Mouse (Mus musculus) brain, adult 2 months (tissue): ENCODE measurements at regions not wholly inside any gene's neighbourhood (a gene's known extent, or its start where the extent isn't known, plus 50 kb on each side); places are given as distances from the start of the nearest gene placed in this dataset.

ENCODE experiments used
- DNase-seq: peaks from one replicate; pipeline ENCODE4 v3.0.0; 2011; ENCODE audit warnings: low read depth, low spot score

GRCm38 (mm10) chr8:116133503-116133902 is 371.3 kb upstream of the Dynlrb2 start:
- DNase-seq, result no peak

- DNase-seq, result no peak
Observed at GRCm38 (mm10) chr8:116133084-116133483, 371.7 kb upstream of the Dynlrb2 start.

DNA sequence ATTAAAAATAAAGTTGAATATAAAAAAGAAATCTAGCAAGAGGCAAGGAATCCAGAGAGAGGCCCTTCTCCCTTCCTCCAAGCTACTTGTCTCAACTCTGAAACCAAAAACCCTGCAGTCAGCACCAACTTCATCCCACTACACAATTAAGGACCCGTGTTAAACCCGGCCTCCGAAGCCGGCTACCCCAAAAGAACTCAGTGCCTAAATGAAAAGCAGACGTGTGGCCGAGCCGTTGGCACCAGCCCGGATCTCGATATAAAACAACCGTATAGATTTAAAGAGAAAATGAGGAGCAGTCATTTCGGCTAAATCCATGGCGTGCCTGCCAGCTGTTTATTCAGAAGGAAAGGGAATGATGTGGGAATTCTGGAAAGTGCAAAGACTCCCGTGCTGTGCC is 384.7 kb upstream of the Dynlrb2 start:
- DNase-seq, result no peak

GRCm38 (mm10) chr8:116117919-116118318 is 386.9 kb upstream of the Dynlrb2 start:
- no peak for DNase-seq

- no peak for DNase-seq
Observed at GRCm38 (mm10) chr8:116116625-116117024, 388.1 kb upstream of the Dynlrb2 start.

- peak; percentile 74 for DNase-seq
Observed at GRCm38 (mm10) chr8:116115811-116116372, 388.9 kb upstream of the Dynlrb2 start.

DNA sequence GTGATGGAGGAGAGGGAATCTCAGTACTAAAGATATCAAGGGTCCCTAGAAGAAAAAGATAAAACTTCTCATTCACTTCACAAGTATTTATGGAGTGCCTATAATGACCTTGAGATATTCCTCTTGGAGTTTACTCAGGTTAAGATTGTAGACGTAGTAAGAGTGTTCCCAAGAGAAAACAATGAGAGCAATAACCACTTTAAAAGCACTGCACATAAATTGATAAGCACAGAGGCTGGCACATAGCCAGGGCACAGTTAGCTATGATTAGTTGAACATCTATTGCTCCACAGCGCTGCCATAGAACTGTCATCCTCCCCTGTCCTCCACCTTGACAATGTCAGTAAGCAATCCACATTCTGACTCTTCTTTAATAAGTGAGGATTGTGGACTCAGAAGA is 389.8 kb upstream of the Dynlrb2 start:
- DNase-seq, result no peak

- DNase-seq, result no peak
Observed at GRCm38 (mm10) chr8:116114502-116114901, 390.3 kb upstream of the Dynlrb2 start.

- DNase-seq, result peak; percentile 68
Observed at GRCm38 (mm10) chr8:116111168-116111567, 393.6 kb upstream of the Dynlrb2 start.

GRCm38 (mm10) chr8:116096666-116097065 is 389.1 kb upstream of the Maf start:
- peak; percentile 63 for DNase-seq

- no peak for DNase-seq
Observed at GRCm38 (mm10) chr8:116083156-116083555, 375.6 kb upstream of the Maf start.

GRCm38 (mm10) chr8:116078849-116079407 is 371.3 kb upstream of the Maf start:
- peak; percentile 16 for DNase-seq

GRCm38 (mm10) chr8:116071497-116071896 is 363.9 kb upstream of the Maf start:
- no peak for DNase-seq

- DNase-seq, result no peak
Observed at GRCm38 (mm10) chr8:116069538-116069937, 361.9 kb upstream of the Maf start.

- DNase-seq, result no peak
Observed at GRCm38 (mm10) chr8:116067978-116068375, 360.4 kb upstream of the Maf start.

- no peak for DNase-seq
Observed at GRCm38 (mm10) chr8:116067182-116067977, 359.8 kb upstream of the Maf start.

DNA sequence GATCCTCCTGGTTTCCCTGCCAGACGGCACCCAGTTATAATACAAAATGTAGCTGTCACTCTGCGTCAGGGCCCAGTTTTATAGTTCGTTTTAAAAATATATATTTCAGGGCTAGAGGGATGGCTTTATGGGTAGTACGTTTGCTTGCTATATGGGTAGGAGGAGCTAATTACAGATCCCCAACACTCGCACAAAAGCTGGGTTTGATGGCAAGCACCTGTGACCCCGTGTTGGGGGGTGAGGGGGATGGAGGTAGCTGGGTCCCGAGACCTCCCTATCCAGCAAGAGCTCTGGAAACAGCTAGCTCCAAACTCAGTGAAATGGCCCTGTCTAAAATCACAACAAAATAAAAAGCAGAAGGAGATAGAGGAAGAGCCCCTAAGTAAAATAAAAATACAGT is 358.3 kb upstream of the Maf start:
- DNase-seq, result no peak

GRCm38 (mm10) chr8:116065327-116065726 is 357.7 kb upstream of the Maf start:
- peak; percentile 82 for DNase-seq

DNA sequence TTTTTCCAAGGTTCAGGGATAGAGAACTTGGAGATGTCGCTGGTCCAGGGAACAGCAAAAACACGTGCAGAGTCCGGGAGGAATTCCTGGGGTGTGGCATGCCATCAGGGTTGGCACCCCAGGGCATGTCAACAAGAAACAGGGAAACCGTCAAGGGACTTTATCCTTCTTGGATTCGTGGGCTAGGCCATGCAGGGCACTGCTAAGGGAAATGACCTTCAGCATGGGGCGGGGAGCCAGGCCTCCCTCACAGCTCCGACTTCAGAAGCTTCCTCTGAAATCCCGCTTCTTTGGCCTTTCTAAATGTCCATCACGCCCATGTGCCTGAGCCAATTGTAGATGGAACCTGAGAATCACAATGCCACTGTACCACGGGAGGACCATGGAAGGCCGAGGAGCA is 357.0 kb upstream of the Maf start:
- DNase-seq, result no peak

GRCm38 (mm10) chr8:116063541-116063940 is 355.9 kb upstream of the Maf start:
- DNase-seq, result peak; percentile 31

GRCm38 (mm10) chr8:116053483-116053882 is 345.9 kb upstream of the Maf start:
- DNase-seq, result peak; percentile 83

GRCm38 (mm10) chr8:116053043-116053442 is 345.4 kb upstream of the Maf start:
- DNase-seq, result no peak

DNA sequence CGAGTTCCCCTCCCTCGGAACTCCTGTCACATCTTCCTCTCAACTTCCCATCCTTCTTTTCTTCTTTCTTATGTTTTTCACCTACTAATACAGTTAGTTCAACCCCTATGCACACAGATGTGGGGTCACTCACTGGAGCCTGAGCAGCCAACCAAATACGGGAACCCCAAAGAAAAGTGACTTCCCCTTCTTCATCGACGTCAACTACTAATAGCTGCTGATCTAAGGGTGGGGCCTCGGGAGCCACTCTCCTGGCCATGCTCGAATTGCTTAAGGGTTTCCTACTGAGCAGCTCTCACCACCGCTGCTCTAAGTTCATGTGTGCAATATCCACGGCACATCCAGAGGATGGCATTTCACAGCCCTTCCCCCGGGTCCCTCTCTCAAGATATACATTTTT is 340.9 kb upstream of the Maf start:
- DNase-seq, result no peak
